Mouse (Mus musculus): ENCODE results near the gene Pak6. TPM values are rescaled to one million over a fixed set of nuclear protein-coding genes. Genes with fewer than 3 reads are reported as not detected.

Pak6 gene
- total RNA-seq, 2 experiments from 2014 or later = 0.15 TPM; not detected in 1

- ATAC-seq (replicated peaks; ENCODE audit: low FRiP score, poor library complexity, severe bottlenecking) = no peak
Observed at GRCm38 (mm10) chr2:118716677-118717076, 53.6 kb downstream of the Pak6 start.

- ATAC-seq (replicated peaks; ENCODE audit: low FRiP score, poor library complexity, severe bottlenecking) = no peak
Observed at GRCm38 (mm10) chr2:118723693-118724486, 60.8 kb downstream of the Pak6 start.

- ATAC-seq (replicated peaks; ENCODE audit: low FRiP score, poor library complexity, severe bottlenecking) = no peak
Observed at GRCm38 (mm10) chr2:118725511-118725910, 62.4 kb downstream of the Pak6 start.

- no peak for ATAC-seq (replicated peaks; ENCODE audit: low FRiP score, poor library complexity, severe bottlenecking)
Observed at GRCm38 (mm10) chr2:118726873-118727272, 63.8 kb downstream of the Pak6 start.

DNA sequence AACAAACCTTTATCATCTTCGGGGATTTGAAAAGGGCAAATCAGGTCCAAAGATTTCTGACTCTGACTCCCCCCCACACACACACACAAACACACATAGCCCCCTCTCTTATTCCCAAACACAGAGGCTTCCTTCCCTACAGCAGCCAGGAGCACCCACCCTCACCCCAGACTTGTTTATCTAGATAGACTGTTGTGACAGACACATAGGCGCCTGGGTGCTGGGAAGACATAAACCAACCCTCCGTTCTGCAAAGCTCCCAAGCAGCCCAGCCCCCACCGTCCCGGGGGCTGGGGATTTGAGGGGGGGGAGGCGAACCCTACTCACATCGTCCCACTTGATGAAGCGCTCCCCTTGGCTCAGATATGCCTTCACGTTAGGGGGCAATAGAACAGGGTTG is 64.8 kb downstream of the Pak6 start:
- no peak for ATAC-seq (replicated peaks; ENCODE audit: low FRiP score, poor library complexity, severe bottlenecking)

DNA sequence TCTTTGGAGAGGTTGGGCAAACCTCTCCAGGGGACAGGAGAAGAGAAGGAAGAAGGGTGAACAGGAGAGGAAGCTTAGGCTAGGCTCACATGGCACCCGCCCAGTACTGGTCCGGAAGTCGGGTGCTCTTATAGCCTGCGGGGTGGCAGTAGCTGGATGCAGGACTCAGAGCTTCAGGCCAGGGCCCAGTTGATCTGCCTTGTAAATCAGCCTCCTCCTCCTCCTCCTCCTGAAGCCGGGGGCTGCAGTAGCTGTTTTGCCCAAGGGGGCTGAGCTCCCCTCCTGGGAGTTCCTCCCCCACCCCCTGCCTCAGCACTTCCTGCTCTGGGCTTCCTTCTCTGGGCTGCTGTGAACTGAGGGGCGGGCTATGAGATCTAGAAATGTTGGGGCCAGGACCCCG is 65.2 kb downstream of the Pak6 start, which contains the start of gene Plcb2:
Gene Plcb2, minus strand, starts transcription at position 102 of the 400 bp plus-strand sequence.
- ATAC-seq (replicated peaks; ENCODE audit: low FRiP score, poor library complexity, severe bottlenecking) = no peak

DNA sequence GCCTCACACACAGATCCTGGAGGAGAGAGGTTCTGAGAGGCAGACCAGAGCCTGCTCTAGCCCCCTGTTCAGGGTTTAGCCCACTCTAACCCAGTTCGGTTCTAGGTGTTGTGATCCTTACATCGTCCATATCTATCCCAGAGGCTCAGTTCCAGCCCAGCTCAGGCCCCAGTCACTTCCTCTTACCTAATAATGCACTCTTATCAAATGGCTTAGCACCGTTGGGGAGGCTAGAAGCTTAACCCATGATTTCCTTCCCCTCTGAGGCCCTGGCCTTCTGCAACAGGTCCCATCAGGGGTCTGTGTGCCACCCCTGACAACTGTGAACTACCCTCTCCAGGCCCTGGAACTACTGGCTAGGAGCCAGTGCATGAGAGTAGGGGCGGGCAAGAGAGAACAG is 66.1 kb downstream of the Pak6 start:
- no peak for ATAC-seq (replicated peaks; ENCODE audit: low FRiP score, poor library complexity, severe bottlenecking)

DNA sequence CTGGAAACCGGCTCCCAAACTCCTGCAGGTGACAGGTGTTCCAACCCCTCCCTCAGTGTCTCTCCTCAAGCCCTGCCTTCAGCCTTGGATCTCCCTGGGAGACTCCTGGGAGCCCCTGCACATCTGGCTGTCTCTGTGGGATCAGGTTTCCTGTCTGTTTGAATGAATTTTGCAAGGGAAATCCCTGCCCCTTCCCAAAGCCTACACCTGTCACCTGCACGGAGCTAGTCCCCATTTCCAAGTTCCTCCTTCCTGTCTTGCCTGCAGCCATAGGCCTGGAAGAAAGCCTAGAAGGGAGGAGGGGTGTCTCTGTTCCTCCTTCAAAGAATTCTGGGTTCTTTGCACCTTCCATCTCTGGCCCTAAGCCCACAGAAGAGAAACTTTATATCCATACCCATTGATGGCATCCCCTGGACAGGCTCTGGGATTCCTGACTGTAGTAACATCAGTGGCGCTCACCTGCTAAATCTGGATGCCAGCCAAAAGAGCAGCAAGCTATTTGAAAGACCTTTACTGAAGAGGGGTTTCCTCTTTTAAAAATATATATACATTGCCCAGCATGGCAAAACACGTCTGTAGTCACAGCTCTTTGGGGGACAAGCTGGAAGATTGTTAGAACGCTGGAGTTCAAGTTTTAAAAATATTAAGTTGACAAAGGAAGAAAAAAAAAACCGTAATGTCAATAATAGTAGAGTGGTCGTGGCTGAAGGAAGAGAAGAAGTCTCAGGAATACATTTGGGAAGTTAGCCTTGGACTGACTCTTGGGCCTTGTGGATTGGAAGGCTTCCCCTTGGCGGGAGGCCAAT is 66.9 kb downstream of the Pak6 start:
- no peak for ATAC-seq (replicated peaks; ENCODE audit: low FRiP score, poor library complexity, severe bottlenecking)

- no peak; the same call in 1 of the 2 replicates for ATAC-seq (replicated peaks; ENCODE audit: low FRiP score, poor library complexity, severe bottlenecking)
Observed at GRCm38 (mm10) chr2:118730622-118730915, 67.5 kb downstream of the Pak6 start.

DNA sequence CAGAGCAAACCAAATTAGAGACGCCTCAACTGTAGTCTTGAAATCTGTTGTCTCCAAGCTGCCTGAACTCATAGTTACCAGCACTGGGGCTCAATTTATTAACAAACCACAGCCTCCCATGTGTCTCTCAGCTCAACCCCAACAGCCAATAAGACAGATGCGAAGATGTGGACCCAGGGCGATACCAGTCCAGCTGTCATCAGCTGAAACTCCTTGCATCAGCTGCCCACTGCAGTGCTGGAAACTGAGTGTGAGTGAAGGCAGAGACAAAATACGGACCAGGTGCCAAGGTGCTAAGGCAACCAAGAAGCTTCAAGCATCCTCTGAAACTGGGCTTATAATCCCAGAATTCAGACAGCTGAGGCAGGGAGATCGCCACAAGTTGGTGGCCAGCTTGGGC is 68.9 kb downstream of the Pak6 start:
- ATAC-seq (replicated peaks; ENCODE audit: low FRiP score, poor library complexity, severe bottlenecking) = no peak

DNA sequence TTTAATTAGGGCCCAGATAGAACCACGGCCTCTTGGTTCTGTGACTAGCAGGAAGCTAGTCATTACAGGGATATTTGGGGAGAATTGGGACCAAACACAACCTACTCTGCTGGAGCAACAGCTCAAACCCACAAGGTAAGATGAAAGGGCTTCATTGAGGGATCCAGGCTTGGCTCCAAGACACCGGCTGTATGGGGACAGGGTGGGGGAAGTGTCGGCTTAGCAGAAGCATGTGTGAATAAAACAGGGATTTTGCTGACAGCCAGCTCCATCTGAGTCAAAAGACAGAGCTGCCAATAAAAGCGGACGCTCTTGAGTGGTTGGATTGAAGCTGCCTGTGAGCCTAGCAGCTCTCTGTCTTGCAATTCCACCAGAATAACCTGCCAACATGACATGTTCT is 70.2 kb downstream of the Pak6 start:
- no peak for ATAC-seq (replicated peaks; ENCODE audit: low FRiP score, poor library complexity, severe bottlenecking)

GRCm38 (mm10) chr2:118740341-118740740 is 77.2 kb downstream of the Pak6 start:
- ATAC-seq (replicated peaks; ENCODE audit: low FRiP score, poor library complexity, severe bottlenecking) = no peak

- ATAC-seq (replicated peaks; ENCODE audit: low FRiP score, poor library complexity, severe bottlenecking) = no peak
Observed at GRCm38 (mm10) chr2:118741183-118741582, 78.1 kb downstream of the Pak6 start.

DNA sequence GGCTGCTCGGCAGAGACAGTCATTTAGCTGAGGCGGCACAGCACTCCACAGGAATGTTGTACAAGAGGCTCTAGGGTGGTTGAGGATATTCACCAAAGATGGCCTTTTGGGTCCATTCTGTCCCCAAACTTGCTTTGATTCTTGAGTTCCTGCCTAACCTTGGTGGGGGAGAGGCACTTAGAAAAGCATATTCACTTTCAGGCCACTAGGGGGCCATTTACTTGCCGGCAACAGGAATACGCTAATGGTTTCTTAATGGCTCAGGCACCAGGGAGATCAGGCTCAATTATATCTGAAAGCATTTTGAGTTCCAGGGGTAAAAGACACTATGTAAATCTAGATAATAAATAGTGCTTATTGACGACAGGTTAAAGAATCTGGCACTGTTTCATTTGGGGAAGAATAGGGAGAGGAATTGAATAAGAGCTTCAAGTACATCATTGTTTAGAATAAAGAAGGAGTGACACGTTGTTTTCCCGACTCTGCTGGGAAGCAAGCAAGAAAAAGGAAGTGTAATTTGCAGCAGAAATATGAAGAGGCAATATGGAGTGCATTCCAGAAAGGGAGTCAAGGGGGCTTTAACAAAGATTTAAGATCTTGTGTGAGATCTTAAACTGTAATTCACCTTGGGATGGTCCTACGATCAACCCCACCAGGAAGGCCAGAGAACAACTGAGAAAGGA is 80.3 kb downstream of the Pak6 start:
- ATAC-seq (replicated peaks; ENCODE audit: low FRiP score, poor library complexity, severe bottlenecking) = peak; percentile 67

GRCm38 (mm10) chr2:118744621-118745020 is 81.5 kb downstream of the Pak6 start:
- no peak for ATAC-seq (replicated peaks; ENCODE audit: low FRiP score, poor library complexity, severe bottlenecking)

DNA sequence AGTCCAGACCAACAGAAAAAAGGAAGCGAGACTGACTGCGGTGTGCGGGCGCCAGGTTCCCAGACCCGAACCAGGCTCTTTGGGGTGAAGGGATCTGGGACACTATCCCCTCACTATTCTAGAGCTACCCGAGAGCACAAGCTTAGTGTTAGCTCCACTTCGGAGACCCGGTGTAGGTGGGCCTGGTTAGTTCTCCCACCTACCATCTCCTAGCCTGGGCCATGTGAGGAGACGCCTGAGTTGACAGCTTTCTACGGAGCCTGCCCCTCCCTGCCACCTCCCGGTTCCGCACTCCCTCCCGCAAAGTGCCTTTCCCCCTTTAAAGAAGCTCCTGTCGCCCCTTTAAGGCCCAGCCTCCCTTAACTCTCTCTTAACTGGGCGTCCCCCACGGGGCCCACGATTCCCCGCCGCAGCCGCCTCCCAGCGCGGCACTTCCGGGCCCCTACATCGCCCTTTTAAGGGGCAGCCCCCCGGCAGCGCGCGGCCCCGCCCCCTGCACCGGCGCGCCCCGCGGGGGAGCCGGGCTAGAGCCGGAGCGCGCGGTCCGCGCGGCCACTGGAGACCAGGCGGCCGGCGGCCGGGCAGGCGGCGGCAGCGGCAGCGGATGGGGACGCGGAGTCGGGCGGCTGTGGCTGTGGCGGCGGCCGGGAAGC is 82.3 kb downstream of the Pak6 start, which contains the start of gene Inafm2:
Gene Inafm2, plus strand, starts transcription at position 527 of the 653 bp plus-strand sequence.
- peak; percentile 69 for ATAC-seq (replicated peaks; ENCODE audit: low FRiP score, poor library complexity, severe bottlenecking)

- ATAC-seq (replicated peaks; ENCODE audit: low FRiP score, poor library complexity, severe bottlenecking) = peak; percentile 25; the same call in 1 of the 2 replicates
Observed at GRCm38 (mm10) chr2:118745915-118746901, 83.1 kb downstream of the Pak6 start.

DNA sequence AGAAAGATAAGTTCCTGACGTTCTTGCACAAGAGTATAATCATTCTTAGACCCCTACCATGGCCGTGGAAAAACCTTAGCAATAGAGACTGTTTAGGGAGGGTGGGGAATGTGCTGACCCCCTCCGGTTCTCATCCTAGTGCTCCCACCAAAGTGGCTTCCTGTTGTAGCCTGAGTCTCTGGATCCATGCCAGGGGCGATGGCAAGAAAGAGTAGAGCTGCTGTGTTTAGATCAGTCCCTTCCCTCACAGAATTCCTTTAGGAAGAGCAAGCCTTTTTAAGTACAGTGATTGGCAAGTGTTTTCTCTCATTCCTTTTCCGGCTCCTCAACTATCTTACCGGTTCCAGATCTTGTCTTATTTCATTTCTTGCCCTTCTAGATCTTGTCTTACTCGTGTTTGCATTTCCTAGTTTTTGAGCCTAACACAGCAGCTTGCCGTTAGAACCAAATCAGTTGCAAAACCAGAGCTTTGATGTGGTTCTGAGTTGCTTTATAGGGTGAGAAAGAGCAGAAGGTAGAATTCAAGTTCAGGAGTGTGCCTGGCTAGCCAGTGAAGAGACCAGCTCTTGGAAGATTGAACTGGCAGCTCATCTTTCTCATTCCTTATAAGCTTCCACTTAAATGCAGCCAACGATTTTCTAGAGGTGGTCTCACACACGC is 84.3 kb downstream of the Pak6 start:
- ATAC-seq (replicated peaks; ENCODE audit: low FRiP score, poor library complexity, severe bottlenecking) = no peak
